Mouse (Mus musculus) gastrocnemius, postnatal 10 days (tissue): ENCODE results near the gene Fntb. TPM values are rescaled to one million over a fixed set of nuclear protein-coding genes. Genes with fewer than 3 reads are reported as not detected.

Experiments used
- DNase-seq: peaks from one replicate; pipeline ENCODE4 v3.0.0; 2021; ENCODE audit warnings: mixed read lengths
- total RNA-seq, 2 experiments: library from RNA; stranded (reverse); gene quantifications; 2 replicates each; pipeline ENCODE4 v1.2.3; 2021

Gene Fntb
- total RNA-seq, 2 experiments from 2014 or later = 17.0 to 18.1 TPM

- DNase-seq = no peak
These were observed 124.2 kb downstream of the Fntb start for GRCm38 (mm10) chr12:76889404-76890184.

DNA sequence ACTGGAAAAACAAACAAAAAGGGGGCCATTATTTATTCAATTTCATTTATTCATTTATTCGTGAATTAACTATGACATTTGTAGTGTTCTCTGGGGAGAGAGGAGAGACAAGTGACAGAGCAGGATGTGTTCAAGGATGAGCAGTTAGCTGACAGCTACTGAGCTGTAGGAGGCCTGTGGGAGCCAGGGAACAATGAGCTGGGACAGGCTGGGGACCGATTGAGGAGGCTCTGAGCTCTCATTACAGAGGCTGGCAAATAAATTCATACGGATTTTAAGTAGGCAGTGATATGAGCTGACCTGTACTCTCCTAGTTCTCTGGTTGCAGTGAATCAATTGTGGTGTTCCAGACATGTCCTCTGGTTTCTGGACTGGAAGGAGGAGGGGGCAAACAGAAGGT is 125.8 kb downstream of the Fntb start:
- no peak for DNase-seq

GRCm38 (mm10) chr12:76892910-76893695 is 127.7 kb downstream of the Fntb start:
- no peak for DNase-seq

DNA sequence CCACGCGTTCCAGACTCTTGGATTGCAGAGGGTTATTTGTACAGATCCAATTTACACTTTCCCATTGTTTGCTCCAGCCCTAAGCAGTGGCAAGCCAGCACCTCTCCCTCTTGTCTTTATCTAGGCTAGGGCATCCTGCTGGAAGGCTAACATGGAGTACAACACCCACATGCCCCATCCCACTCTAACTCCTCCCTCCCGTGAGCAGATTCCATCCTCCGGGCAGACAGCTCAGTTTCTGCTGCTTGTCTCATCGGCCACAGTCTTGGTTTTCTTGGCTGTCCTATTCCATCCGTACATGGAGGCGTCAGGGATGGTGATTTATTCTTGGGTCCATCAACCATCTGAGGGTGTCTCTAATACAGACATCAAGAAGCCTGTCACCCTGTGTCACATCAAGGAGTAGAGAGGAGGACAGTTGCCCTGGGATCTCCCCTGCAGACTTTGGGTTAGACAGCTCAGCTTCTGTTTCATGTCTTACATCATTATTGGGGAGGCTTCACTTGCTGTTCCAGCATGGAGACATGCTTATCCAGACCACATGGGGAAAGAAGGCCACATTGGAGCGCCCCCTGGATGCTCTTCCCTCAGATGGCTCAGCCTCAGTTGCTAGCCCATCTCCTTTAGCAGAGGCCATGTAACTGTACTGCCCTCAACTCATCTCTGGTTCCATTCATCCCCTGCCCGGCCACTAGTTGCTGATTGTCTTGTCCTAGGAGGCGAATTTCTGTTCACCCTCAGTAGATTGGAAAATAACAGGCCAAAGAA is 129.6 kb downstream of the Fntb start:
- no peak for DNase-seq

DNA sequence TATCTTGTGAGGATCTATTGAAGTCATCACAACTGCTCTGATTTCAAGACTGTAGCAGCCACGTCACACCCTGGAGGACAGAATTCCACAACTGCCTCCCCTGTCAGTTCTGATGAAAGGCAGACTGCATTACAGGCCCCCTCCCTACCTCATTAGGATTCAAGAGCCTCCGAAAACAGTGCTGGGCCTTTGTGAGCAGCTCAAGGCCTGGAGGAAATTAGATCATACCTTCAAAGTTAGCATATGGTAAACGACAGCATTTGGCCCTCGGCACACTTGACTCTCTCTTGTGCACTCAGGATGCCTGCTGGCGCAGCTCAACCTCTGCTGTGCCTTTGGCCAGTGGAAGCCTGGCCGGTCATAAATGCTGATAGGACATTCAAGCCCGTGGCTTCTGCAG is 130.4 kb downstream of the Fntb start:
- no peak for DNase-seq

DNA sequence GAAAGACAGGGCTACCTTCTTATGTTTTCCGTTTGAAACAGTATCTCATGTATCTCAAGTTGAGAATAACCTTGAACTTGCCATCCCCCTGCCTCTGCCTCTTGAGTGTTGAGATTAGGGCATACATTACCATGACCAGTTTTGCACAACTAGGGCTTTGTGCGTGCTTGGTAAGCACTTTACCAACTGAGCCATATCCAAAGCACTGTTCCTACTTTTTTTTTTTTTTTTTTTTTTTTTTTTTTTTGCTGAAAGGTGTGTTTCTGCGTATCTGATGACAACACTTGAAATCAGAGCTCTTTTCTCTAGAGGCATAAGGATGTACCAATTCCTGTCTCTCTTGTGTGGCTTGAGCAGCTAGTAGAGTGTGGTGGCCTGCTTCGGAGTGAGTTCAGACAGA is 131.2 kb downstream of the Fntb start:
- DNase-seq = no peak

DNA sequence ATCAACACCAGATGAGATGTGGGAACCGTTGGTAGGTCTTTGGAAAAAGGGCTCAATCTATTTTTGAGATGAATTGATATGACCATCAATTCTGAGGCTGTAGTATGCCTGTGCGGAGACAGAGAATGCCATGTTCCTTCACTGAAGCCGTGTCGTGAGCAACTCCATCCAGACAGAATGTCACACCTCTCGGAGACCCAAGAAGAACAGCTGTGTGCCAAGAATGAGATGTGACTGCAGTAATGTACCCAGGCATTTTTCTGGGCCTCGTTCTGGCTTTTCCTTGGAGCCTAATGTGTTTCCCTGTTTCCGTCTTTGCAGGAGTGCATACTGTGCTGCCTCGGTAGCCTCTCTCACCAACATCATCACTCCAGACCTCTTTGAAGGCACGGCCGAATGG is 131.6 kb downstream of the Fntb start:
- no peak for DNase-seq

DNA sequence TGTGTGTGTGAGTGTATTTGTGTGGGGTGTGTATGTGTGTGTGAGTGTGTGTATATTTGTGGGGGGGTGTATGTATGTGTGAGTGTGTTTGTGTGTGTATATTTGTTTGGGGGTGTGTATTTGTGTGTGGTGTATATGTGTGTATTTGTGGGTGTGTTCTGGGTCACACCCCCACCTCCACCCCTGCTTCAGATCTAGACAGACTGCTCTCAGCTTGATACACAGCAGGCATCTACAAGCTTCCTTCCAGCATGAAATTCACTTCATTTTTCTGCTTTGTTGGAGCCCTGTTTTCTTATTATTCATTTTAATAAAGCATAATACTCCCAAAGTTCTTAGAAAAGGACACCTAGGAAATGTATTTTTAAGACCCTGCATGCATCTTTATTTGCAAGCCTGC is 132.8 kb downstream of the Fntb start:
- DNase-seq = no peak

DNA sequence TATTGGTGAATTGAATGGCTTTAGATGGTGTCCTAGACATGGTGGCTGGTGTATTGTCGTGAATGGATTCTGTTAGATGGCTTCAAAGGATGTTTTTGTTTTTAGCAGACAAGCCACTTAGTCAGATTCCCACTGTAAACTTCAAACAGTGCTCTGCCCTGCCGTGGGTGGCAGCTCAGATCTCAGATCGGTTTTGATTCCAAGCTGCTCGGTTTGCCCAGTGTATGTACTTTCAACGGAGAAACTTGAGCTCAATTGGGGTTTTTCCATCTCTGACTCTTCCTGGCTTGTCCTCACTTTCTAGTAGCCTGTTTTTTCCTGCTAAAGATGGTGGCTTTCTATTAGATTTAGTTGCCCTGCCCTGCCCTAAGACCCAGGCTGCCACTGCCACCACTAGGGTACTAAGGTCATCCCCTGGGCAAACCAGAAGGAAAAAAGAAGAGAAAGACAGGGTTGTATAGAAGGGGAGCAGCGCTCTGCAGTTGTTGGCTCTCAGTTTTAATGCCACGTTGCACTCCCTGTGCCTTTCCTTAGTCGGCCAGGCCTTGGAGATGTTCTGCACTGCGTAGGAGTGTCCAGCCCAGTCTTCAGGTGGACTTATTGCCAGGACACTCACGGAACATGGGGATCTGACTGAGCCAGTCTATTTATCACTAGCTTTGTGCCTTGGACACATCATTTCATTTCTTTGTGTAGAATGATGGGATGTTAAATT is 134.0 kb downstream of the Fntb start:
- no peak for DNase-seq

DNA sequence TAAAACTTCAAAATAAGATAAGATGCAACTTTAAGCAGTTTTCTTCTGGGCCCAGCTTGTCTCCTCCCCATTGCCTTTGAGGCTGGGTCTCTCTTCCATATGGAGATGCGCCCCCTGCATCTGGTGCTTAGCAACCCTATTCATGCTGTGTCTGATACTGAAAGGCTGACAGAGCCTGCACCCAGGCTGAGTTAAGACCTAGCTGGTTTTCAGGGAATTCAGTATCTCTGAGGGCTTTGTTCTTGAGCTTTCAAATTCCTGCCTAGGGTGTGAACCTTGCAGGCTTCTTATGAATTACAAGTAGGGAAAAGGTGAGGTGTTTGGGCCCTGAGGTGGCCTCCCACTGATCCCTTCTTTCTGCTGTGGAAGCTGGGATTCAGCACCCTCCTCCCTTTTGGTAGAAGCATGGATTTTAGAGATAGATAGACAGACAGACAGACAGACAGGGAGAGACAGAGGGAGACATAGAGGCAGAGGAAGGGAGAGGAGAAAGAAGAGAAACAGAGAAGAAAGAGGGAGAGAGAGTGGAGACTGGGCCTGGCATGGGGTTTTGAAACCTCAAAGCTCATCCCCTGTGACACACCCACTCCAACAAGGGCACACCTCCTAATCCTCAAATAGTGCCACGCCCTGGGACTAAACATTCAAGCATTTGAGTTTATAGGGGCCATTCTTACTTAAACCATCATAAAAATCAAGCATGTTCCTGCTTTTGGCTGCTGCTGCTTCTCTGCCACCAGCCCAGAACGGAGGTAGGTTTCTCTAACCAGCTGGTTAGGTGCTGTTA is 136.3 kb downstream of the Fntb start:
- DNase-seq = no peak

GRCm38 (mm10) chr12:76906278-76906677 is 140.9 kb downstream of the Fntb start:
- DNase-seq = no peak

- no peak for DNase-seq
These were observed 143.8 kb downstream of the Fntb start for GRCm38 (mm10) chr12:76909218-76909617.

- DNase-seq = no peak
These were observed 145.0 kb downstream of the Fntb start for GRCm38 (mm10) chr12:76910258-76910940.

DNA sequence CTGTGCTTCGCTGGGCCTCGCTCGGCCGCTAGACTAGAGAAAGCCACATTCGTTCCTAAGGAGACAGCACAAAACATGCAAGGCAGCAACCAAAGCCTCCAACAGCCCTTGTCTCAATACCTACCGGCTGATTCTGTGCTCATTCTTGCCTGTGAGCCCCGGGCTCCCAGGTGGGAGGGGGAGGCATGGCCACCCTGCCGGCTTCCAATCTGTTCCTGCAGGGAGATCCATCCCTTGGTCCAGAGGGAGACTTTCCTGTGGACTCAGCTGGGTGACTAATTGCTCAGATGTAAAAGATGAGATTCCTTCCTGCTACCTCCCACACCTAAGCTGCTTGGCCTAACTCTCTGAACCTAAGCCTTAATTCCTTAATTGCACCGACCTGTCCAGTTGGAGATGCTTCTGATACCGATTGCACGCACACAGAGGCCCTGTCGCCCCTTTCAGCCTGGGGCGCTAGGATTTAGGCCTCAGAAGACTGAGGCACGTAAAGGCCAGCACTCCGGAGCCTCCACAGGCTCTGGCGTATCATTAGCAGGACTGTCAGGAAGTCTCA is 145.9 kb downstream of the Fntb start:
- no peak for DNase-seq

DNA sequence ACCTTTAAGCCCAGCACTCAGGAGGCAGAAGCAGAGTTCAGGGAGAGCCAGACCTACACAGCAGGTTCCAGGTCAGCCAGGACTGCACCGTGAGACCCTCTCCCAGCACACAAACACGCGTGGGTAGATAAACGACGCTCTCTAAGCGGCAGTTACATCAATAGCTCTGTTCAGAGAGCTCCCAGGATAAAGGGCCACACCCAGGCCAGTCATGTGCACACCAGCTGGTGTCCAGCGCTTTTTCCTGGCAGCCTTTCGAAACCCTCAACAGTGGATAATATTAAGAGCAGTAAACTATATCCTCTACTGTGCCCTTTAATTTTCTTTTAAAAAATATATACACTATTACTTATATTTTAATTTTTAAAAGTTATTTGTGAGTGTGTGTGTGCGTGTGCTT is 146.8 kb downstream of the Fntb start:
- DNase-seq = no peak

- DNase-seq = no peak
These were observed 150.8 kb downstream of the Fntb start for GRCm38 (mm10) chr12:76916163-76916562.

DNA sequence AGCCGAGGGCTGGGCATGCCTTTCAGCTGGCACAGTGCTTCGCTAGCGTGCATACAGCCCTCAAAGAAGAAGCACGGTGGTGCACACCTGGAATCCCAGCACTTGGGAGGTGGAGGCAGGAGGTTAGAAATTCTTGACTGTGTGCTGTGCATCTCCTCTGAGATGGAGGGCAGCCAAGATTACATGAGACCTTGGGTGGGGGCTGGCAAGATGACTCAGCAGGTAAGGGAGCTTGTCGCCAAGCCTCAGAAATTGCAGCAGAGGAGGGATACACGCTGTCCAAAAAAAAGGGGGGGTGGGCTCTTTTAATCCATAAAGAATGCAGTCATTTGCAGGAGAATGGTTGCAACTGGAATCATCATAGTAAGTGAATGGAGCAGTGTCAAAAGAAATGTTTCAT is 152.7 kb downstream of the Fntb start:
- no peak for DNase-seq

DNA sequence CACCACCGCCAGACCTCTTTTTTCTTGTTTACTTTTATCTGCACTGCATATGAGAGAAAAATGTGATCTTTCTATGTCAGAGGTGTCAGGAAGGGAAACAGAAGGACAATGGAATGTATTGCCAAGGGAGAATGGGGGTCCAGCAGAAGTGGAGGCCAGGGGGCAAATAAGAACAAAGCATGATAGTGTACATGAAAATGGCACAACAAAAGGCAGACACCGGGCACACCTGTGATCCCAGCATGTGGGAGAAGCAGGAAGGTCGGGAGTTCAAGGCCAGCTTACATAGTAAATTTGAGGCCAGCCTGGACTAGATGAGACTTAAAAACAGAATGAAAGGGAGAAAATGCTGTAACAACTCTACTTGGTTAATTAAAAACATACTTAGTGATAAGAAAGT is 153.5 kb downstream of the Fntb start:
- no peak for DNase-seq

DNA sequence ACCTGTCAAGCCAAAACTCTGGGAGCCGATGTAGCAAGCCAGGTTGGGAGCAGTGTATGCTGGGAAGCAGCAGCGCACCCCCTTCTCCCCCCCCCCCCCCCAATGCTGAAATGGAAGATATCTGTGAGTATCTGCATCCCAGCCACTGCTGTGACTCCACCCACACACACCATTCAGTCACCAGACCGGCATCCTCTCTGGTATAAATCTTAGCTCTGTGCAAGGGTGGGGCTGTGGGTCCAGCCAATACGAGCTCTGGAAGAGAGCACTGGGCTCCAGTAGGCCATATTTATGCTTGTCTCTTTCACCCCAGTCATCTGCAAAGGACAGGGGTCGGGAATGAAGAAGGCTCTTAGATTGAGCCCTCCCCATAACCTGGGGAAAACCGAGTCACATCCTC is 155.0 kb downstream of the Fntb start:
- no peak for DNase-seq

- DNase-seq = no peak
These were observed 155.6 kb downstream of the Fntb start for GRCm38 (mm10) chr12:76920990-76921389.

DNA sequence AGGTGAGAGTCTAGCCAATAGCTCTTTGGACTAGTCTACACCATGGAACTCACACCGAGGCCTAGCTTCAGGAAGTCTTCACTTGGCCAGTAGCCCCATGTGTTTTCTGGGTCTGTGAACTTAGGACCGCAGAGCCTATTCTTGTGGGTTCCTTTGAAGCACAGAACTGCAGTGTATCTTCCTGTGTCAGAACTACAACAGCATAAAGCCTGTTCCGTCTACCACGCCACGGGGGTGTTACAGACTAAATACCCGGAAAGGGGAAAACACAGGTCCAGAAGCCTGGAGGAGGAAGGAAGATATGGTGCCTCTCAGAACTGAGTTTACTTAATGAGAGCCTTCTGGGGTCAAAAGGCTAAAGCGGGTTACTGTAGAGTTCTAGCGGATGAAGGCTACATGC is 157.7 kb downstream of the Fntb start:
- no peak for DNase-seq
